Mouse (Mus musculus) kidney, adult 8-10 months (tissue): ENCODE measurements around the gene Gtf2i.
"Not testable (repeated sequence)": the region's sequence is repeated elsewhere in the genome, so short reads cannot be mapped to it uniquely, and the experiment has no call there.

Experiments
- DNase-seq, 2 experiments: peaks; one replicate each; pipeline ENCODE4 v3.0.0; 2022

Gene Gtf2i

DNA sequence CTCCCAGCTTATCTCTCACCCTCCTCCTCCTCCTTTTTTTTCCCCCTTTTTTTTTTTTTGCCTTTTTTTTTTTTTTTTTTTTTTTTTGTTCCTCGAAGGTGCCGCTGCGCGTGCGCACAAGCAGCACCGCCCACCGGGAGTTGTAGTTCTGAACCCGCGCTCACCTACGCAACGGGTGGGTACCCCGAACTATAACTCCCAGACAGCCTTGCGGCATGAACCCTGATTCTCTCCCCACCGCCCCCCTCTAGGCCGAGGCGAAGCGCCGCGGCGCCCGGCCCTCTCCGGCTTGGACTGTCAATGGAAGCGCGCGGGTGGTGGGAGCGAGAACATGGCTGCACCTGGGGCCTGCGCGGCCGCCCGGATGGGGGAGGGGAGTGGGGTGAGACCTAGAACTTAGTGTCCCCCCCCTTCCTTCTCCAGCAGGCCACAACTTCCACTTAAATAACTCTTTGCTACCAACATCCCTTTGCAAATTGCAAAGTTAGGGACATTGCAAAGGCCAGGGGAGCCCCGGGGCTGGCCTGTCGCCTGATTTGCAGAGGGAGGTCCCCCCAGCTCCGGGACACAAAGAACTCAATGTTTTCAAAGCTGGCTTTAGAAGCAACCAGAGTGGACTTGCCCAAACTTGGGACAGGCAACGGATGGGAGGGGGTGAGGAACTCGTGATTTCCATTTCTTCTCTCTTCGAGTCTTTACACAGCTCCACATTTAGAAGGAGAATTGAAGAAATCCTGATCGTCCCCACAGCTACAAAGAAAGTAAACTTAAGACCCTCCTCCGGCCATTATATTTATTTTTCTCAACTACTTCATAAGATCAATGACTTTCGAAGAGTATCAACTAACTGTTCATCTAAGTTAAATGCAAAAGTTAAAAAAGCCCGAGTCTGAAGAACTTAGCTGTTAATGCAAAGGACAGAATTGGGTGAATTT is at the start of gene Gtf2i:
TSS of gene Gtf2i (minus strand) at position 73 of the 935 bp plus-strand sequence.
- DNase-seq = peak; percentile 95 to 97

DNA sequence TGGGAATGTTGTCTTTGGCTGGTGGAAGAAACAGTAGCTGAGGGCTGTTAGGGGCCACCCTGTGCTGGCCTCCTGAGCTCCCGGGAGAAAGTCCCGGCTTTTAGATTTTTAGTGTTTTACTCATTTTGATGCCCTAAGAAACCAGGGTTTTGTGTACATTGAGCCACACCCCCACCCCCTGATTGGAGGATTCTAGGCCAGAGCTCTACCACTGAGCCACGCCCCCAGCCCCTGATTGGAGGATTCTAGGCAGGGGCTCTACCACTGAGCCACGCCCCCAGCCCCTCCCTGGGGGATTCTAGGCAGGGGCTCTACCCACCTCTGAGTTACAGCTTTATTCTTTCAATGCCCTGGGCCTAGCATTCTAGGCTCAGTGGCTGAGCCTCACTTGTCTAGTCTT is 44.5 kb upstream of the Gtf2i start:
- DNase-seq = no peak

DNA sequence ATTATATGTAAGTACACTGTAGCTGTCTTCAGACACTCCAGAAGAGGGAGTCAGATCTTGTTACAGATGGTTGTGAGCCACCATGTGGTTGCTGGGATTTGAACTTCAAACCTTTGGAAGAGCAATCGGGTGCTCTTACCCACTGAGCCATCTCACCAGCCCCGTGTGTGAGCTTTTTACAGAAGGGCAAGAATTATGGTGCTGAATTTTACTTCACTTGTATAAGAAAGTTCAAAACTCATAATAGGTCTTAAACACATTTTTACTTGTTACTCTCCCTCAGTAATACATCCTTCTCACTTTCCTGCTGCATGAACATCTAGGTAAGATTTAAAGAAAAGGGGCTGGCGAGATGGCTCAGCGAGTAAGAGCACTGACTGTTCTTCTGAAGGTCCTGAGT is 40.8 kb upstream of the Gtf2i start:
- DNase-seq = not testable (repeated sequence)

DNA sequence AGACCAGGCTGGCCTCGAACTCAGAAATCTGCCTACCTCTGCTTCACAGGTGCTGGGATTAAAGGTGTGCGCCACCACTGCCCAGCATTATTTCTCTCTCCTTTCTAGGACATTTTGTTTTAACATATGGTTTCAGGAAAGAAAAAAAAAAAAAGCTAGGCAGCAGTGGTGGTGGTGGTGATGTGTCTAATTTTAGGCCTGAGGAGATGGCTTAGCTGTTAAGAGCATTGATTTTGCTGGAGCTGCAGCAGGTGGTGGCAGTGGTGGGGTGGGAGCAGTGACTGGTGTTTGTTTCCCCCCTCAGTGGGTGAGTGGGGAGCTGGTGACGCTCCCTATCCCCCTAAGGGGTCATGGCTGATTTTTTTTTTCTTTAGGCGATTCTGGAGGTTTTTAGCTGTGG is 38.6 kb upstream of the Gtf2i start:
- no peak for DNase-seq

DNA sequence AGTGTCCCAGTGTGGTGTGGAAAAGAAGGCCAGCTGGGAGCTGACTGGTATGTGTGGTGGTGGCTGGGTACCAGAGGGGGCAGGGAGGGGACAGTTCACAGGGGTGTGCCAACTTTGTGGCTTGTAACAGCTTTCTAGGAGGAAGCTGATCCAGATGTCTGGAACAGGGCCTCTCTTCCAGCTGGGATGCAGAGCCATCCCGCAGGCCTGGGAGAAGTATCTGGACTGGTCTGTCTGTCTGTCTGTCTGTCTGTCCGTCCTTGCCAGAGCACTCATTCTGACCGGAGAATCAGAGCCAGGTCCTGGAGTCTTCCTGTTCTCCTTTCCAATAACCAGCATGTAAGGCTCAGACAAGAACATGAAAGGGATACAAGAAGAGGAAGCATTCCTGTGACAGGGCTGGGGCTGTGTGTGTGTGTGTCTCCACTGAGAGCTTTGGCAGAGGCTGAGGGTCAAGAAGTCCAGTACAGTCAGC is 38.0 kb upstream of the Gtf2i start:
- DNase-seq = no peak

DNA sequence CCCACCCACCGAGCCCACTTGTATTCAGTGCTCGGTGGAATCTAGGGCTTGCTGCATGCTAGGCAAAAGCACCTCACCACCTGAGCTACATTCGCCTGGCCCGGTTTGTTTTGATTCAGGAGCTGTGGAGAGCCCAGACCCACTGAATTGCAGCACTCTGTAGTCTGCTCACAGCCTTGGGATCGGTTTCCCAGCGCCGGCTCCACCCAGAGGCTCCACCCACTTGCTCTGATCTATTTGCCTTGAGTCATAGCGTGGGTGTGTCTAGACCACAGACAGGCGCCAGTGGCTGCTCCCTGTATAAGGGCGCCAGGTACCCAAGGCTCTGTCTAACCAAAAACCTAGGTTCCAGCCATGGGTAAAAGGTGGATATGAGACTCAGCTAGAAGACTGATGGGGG is 36.1 kb upstream of the Gtf2i start:
- peak; percentile 43 to 60 for DNase-seq

DNA sequence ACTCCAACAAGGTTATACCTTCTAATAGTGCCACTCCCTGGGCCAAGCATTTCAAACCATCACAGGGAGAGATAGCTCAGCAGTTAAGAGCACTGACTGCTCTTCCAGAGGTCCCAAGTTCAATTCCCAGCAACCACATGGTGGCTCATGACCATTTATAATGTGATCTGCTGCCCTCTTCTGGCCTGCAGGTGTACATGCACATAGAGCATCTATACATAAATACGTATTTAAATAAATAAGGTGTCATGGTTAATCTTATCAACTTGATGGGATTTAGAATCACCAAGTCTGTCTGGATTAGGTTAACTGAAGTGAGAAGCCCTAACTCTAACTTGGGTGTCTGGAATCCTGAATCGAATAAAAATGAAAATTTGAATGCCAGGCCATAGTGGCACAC is 32.5 kb upstream of the Gtf2i start:
- DNase-seq = no peak

DNA sequence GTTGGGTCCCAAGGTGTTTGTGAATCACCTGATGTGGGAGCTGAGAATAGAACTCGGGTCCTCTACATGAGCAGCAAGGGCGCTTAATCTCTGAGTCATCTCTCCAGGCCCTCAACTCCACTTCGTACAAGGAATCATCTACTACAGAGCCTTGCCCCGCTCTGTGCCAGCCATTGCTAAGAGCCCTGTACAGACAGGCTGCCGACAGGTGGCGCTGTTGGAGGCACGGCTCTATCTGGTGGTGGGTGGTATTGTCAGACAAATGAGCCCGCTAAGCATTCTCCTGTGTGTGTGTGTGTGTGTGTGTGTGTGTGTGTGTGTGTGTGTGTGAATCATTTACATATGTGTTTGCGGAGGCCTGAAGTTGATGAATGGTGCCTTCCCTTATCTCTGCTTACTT is 30.9 kb upstream of the Gtf2i start:
- DNase-seq = peak in 1 of 2 experiments; percentile 14

DNA sequence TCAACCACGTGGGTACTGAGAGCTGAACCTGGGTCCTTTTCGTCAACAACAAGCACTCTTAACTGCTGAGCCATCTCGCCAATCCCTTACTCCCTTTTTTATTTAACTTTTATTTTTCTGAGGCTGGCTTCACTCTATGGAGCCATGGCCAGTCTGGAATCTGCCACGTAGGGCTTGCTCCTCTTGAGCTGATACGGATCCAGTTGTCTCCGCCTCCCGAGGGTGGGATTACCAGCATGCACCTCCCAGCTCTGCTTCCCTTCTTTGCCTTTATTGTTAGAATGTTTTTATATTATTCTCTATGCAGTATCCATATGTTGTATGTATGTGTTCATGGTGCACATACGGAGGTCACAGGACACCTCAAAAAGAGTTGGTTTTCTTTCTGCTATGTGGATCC is 29.5 kb upstream of the Gtf2i start:
- no peak for DNase-seq

DNA sequence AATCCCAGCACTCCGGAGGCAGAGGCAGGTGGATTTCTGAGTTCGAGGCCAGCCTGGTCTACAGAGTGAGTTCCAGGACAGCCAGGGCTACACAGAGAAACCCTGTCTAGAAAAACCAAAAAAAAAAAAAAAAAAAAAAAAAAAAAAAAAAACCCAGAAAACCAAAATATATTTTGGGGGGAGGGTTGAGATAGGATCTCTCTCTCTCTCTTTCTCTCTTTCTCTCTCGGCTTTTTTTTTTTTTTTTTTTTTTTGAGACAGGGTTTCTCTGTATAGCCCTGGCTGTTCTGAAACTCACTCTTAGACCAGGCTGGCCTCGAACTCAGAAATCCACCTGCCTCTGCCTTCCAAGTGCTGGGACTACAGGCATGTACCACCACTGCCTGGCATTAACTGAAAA is 29.0 kb upstream of the Gtf2i start:
- not testable (repeated sequence) for DNase-seq

DNA sequence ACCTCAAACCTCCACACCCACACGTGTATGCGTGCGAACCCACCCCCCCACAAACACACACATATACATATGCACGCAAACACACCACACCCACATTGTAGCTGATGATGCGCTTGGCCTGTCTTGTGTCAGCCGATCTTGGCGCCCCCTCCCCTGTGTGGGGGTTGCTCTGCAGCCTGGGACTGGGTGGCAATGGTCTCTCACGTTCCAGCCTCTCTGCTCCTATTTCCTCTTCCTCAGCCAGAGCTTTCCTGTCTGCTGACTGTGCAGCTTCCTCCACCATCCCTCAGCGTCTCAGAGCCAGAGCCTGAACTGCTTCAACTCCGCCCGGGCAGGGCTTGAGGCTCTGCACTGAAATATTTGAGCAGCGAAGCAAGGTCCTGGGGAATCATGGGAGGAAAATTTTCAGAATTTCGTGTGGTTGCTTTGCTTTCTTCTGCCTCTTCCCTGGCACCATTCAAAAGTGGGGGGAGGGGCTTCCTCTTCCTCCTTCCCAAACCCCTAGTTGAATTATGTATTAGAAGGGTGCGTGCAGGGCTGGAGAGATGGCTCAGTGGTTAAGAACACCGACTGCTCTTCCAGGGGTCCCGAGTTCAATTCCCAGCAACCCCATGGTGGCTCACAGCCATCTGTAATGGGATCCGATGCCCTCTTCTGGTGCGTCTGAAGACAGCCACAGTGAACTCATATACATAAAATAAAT is 28.1 kb upstream of the Gtf2i start:
- DNase-seq = no peak

DNA sequence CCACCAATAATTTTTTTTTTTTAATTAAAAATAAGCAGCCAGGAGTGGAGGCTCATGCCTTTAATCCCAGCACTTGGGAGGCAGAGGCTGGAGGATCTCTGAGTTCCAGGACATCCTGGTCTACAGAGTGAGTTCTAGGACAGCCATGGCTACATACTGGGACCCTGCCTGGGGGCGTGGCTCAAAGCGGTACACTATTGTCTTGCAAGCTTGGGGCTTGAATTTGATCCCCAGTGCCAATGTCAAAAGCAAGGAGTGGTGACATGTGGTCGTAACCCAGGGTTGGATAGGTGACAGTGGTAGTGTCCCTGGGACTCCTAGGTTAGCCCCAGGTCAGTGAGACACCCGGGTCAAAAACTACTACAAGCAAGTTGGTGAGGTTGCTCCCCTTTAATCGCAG is 27.2 kb upstream of the Gtf2i start:
- no peak for DNase-seq

DNA sequence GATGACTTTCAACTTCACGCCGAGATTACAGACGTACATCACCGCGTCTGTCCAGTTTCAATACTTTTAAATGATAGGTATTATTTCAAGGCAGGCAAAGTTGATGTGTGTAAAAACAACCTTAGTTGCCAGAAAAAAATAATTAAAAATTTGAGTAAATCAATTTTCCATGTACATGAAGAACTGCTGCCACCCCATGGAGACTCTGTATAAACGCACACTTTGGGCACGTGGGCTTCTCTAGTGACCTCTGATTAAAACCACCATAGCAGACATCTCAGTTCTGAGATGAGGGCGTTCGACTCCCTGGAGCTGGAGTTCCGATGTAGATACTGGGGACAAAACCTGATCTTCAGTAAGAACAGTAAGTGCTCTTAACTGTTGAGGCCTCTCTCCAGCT is 26.8 kb upstream of the Gtf2i start:
- peak in 1 of 2 experiments; percentile 17 for DNase-seq

DNA sequence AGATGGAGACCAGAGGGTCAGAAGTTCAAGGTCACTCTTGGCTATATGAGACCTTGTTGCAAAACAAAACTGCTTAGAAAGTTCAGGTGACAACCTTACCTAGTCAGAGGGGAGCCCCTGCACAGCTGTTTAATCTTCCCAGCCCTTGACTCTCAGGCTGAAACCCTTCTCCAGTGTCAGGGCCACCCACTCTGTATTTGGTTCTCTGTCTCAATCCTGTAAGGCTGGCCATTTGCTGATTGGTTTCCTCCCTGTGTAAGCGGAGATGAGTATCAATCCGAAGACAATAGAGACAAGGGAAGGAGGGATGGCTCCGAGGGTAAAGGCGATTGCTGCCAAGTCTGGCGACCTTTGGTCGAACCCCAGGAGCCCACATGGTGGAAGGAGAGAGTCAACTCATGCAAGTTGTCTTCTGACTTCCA is 25.6 kb upstream of the Gtf2i start:
- DNase-seq = peak; percentile 24 to 41

DNA sequence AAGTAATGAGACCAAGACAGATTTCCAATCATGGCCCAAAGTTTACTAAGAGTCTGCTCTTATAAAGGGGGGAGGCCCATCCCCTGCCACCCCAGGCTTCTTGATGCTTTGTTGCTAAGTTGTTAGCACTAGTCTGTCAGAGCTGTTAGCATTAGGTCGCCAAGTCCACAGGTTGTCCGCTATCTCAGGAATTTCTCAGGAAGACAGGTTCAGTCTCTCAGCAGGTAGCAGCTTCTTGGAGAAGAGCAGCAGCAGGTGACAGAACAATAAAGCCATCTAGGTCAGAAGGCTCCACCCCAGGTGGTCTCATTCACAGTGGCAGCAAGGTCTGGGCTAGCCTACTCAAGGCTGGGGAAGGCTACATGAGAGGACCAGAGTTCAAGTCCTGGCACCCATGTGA is 22.5 kb upstream of the Gtf2i start:
- DNase-seq = not testable (repeated sequence)

DNA sequence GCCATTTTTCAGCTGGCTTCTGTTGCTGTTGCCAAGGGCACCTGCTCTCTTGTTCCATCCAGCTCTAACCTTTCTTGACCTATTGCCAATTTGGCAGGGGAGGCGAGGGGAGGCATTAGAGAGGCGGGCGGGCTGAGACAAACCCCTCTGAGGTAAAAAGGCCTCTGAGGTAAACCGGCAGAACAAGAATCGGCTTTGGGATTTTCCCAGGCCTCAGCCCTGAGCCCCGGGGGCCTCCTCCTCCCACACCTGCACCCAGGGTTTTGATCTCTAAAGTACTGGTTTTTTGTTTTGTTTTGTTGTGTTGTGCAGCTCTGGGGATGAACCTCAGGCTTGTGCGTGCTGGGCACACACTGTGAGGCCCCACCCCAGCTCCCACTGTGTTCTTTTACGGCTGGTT is 18.2 kb upstream of the Gtf2i start:
- peak; percentile 28 to 51 for DNase-seq

DNA sequence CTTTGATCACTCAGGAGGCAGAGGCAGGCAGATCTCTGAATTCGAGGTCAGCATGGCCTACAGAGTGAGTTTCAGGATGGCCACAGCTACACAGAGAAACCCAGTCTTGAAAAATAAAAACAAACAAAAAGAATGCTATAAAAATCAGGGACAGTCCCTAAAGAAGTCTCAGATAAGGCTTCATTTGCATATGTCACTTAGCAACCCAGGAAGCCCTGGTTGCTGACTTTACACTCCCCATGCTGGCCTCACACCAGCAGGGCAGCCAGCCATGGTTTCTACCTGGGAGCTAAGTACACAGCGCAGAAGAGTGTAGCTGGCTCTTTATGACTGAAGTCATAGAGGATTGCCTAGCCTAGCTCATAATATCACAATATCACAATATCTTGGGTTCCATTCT is 15.5 kb upstream of the Gtf2i start:
- no peak for DNase-seq

DNA sequence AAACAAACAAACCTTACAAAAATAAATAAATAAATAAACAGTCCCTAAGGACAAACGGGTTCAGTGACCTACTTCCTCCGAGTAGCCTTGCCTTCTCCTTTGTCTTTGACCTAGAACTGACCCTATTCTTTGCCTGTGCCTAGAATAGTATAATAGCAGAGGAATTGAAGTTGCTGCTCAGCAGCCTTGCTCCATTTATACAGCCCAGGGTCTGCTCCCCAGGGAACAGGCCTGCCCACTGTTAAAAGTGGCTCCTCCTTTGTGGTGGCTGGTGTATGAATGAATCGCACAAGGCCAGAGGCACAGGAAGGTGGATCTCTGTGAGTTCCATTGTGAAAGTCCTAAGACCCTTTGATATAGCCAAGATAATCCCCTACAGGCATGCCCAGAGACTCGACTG is 14.8 kb upstream of the Gtf2i start:
- no peak for DNase-seq

DNA sequence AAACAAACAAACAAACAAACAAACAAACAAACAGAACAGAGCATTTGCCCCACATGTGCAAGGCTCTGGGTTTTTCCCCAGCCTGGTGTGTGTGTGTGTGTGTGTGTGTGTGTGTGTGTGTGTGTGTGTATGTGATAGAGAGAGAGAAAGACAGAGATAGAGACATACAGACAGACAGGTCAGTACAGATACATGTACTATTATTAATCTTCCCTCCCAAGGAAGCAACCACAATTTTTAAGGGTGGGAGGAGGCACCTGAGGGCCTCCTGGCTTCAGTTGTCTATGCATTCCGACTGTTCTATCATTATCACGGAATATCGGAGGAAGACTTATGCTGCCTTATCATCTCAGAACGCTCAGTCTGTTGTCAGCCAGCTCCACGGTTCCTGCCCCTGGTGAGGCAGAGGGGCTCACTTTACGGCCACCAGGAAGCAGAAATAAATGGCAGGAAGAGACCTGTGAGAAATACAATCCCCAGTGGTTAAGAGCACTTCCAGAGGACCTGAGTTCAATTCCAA is 14.0 kb upstream of the Gtf2i start:
- no peak for DNase-seq

DNA sequence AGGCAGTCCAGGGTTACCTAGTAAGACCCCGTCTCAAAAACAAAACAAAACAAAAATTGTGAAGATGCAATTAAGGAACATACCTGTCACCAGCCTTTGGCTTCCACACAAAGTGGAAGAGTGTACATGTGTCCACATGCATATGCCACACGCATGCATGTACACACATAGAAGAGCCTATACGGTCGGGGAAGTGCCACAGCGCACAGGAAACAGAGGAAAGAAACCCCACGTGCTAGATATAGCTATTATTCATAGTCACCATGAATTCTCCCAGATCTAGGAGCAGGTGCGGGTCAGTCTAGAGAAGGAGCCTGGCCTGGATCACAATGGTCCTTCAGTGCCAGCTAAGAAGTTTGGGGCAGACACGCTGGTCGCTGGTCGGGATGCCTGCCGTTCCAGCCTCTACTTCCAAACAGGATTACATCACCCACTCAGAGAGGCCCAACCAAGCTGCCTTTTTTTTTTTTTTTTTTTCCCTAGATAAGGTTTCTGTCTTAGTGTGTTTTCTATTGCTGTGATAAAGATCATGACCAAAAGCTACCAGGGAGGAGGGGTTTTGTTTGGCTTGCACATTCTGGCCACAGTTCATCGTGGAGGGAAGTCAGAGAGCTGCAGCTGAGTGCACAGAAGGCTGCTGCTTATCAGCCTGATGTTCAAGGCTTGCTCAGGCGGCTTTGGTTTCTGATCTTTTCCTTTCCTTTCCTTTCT is 11.5 kb upstream of the Gtf2i start:
- no peak for DNase-seq

DNA sequence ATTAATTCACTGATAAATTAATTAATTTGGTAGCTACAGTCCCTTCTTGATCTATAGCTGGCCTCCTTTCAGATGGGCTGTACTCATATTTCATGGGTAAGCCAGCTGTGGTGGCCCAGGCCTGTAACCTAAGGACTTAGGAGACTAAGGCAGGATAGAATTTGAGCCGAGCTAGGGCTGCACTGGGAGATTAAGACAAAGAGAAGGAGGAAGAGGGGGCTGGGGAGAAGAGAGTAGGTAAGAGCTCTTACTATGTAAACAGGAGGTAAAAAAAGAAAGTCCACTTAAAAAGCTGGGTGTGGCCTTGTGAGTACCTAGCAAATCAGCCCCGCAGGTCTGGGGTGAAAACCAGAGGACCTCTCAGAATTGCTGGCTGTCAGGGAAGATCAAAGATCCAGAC is 9.3 kb upstream of the Gtf2i start:
- DNase-seq = no peak

DNA sequence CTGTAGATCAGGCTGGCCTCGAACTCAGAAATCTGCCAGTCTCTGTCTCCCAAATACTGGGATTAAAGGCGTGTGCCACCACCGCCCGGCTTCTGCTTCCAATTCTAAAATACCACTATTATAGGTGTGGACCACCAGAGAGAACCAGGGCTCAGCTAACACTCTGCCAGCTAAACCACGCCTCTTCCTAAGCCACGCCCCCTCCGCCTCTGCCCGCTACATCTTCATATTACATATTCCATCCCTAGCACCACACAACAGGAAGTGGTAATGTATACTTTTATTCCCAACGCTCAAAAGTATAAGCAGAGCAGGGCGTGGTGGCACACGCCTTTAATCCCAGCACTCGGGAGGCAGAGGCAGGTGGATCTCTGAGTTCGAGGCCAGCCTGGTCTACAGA is 8.8 kb upstream of the Gtf2i start:
- no peak for DNase-seq

DNA sequence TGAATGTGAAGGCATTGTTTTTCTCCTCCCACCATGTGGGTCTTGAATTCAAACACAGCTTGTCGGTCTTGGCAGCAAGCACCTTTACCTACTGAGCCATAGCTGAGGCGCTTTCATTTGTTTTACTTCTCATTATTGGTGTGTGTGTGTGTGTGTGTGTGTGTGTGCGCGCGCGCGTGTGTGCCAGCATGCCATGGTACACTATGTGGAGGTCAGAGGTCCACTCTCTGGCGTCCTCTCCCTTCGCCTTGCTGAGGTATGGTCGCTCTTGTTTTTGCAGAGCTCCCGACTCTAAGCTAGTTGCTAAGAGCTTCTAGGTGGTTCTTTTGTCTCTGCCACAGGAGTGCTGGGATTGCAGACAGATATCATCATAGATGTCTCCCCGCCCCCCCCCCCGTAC is 7.8 kb upstream of the Gtf2i start:
- no peak for DNase-seq
